Mouse (Mus musculus) stomach, postnatal 0 days (tissue): ENCODE measurements at regions not wholly inside any gene's neighbourhood (a gene's known extent, or its start where the extent isn't known, plus 50 kb on each side); places are given as distances from the start of the nearest gene placed in this dataset.
"Not testable (repeated sequence)": the region's sequence is repeated elsewhere in the genome, so short reads cannot be mapped to it uniquely, and the experiment has no call there.

ENCODE experiments used
- ATAC-seq: fragments of 200-750 bp; cut with Nextera tagmentation; 2 replicates; pipeline ENCODE4 v1.8.0; 2017; ENCODE audit not compliant: low FRiP score, low TSS enrichment
- DNase-seq: peaks from one replicate; pipeline ENCODE4 v3.0.0-alpha.2; 2016; ENCODE audit warnings: low spot score
- H3K27ac ChIP-seq: fragments of 300-500 bp; sonication (generic); replicated peaks from 2 replicates; pipeline ENCODE4 v1.5.1; 2014; ENCODE audit warnings: mild to moderate bottlenecking, control low read depth
- H3K27me3 ChIP-seq: fragments of 300-500 bp; sonication (generic); 2 replicates; pipeline ENCODE4 v1.6.1; 2014; ENCODE audit warnings: low read length; ENCODE audit not compliant: control insufficient read depth, insufficient read depth
- H3K36me3 ChIP-seq: fragments of 300-500 bp; sonication (generic); 2 replicates; pipeline ENCODE4 v1.6.1; 2014; ENCODE audit warnings: low read length, mixed read lengths; ENCODE audit not compliant: control insufficient read depth, insufficient read depth
- H3K4me1 ChIP-seq: fragments of 300-500 bp; sonication (generic); replicated peaks from 2 replicates; pipeline ENCODE4 v1.6.1; 2014; ENCODE audit warnings: antibody characterized with exemption; ENCODE audit not compliant: control insufficient read depth, insufficient read depth
- H3K4me2 ChIP-seq: fragments of 300-500 bp; sonication (generic); replicated peaks from 2 replicates; pipeline ENCODE4 v1.6.1; 2014; ENCODE audit warnings: low read depth, mild to moderate bottlenecking, control low read depth, moderate library complexity
- H3K4me3 ChIP-seq: fragments of 300-500 bp; sonication (generic); 2 replicates; pipeline ENCODE4 v1.5.1; 2014; ENCODE audit warnings: low read depth, low read length, control low read depth
- H3K9ac ChIP-seq: fragments of 300-500 bp; sonication (generic); 2 replicates; pipeline ENCODE4 v1.6.1; 2014; ENCODE audit warnings: mild to moderate bottlenecking, low read length, control low read depth, mixed read lengths
- H3K9me3 ChIP-seq: fragments of 300-500 bp; sonication (generic); 2 replicates; pipeline ENCODE4 v1.6.1; 2016; ENCODE audit warnings: low read length; ENCODE audit not compliant: control insufficient read depth
- CTCF ChIP-seq: IDR thresholded peaks from 2 replicates; pipeline ENCODE4 v1.5.1; 2016; ENCODE audit warnings: antibody characterized with exemption, low read depth, mild to moderate bottlenecking, moderate library complexity
- EP300 ChIP-seq: optimal IDR thresholded peaks from 2 replicates; pipeline ENCODE3; 2016; ENCODE audit warnings: antibody characterized with exemption
- WGBS: fragments of 180-500 bp; shearing (Covaris S2); extraction: QIAGEN DNeasy Blood & Tissue Kit; methylation state at CpG from one replicate; pipeline ENCODE4 v1.1.7; 2014; 5-methylcytosine and 5-hydroxymethylcytosine counted together

- 64% methylated on average over 6 of the region's 6 CpGs for WGBS
Measured at GRCm38 (mm10) chr5:60228966-60229365, 1579.7 kb upstream of the G6pd2 start.

GRCm38 (mm10) chr5:60231232-60231891, 1577.3 kb upstream of the G6pd2 start:
- H3K27ac ChIP-seq, H3K36me3 ChIP-seq, H3K27me3 ChIP-seq, H3K4me1 ChIP-seq, H3K9me3 ChIP-seq, DNase-seq, ATAC-seq, H3K4me3 ChIP-seq, H3K9ac ChIP-seq: not testable (repeated sequence)
- 0 out of 2 replicates have a peak overlapping the region, but pooled peaks have one; percentile 20 for H3K4me2 ChIP-seq
- 16% methylated on average over 25 of the region's 30 CpGs for WGBS

More at GRCm38 (mm10) chr5:60228966-60229365, 1579.7 kb upstream of the G6pd2 start:
- Histone ChIP-seq H3K9ac (no peak overlapping the region), H3K27ac (no peak overlapping the region), H3K36me3 (no peaks in the 10 kb centered on the region), H3K4me3 (no peak overlapping the region), H3K4me2 (no peak overlapping the region), H3K27me3 (no peaks in the 10 kb centered on the region), H3K9me3 (no peaks in the 10 kb centered on the region), H3K4me1 (no peaks in the 10 kb centered on the region)
- no peak for TF ChIP-seq CTCF
- no peak for TF ChIP-seq EP300
- ATAC-seq (no peak), DNase-seq (no peak)

GRCm38 (mm10) chr5:60244185-60244584, 1564.4 kb upstream of the G6pd2 start:
- no peak overlapping the region for H3K9ac ChIP-seq
- no peaks in the 10 kb centered on the region for H3K9me3 ChIP-seq
- no peaks in the 10 kb centered on the region for H3K36me3 ChIP-seq
- H3K4me1 ChIP-seq: no peaks in the 10 kb centered on the region
- ATAC-seq: no peak
- no peaks in the 10 kb centered on the region for H3K27me3 ChIP-seq
- no peak overlapping the region for H3K4me2 ChIP-seq
- DNase-seq: no peak
- no peak overlapping the region for H3K4me3 ChIP-seq
- WGBS: 98% methylated on average over 2 of the region's 2 CpGs
- H3K27ac ChIP-seq: no peak overlapping the region
- TF ChIP-seq EP300 (no peak), CTCF (no peak)

- Histone ChIP-seq H3K4me2 (no peak overlapping the region), H3K4me1 (no peaks in the 10 kb centered on the region), H3K9me3 (no peaks in the 10 kb centered on the region), H3K4me3 (no peak overlapping the region), H3K27me3 (no peaks in the 10 kb centered on the region), H3K27ac (no peak overlapping the region), H3K9ac (no peak overlapping the region), H3K36me3 (no peaks in the 10 kb centered on the region)
- TF ChIP-seq EP300: no peak
- ATAC-seq: no peak
- DNase-seq: no peak
- WGBS: 79% methylated on average over 2 of the region's 2 CpGs
Measured at GRCm38 (mm10) chr5:60276696-60277095, 1531.9 kb upstream of the G6pd2 start.
